Mouse (Mus musculus): ENCODE results near the gene Tbc1d25. TPM values are rescaled to one million over a fixed set of nuclear protein-coding genes. Genes with fewer than 3 reads are reported as not detected.

The Tbc1d25 gene
- polyA plus RNA-seq, 1 experiment from 2014 or later = 6.5 TPM

- 93% methylated on average over 4 of the region's 7 CpGs for WGBS (ENCODE audit: missing documents)
- Histone ChIP-seq H3K36me3 (ENCODE audit: inconsistent target) (no peaks in the 10 kb centered on the region), H3K4me3 (ENCODE audit: inconsistent target) (no peak overlapping the region)
Measured at GRCm38 (mm10) chrX:8142948-8143347, 33.0 kb downstream of the Tbc1d25 start.

GRCm38 (mm10) chrX:8141058-8141457 is 34.9 kb downstream of the Tbc1d25 start:
- H3K4me3 ChIP-seq (ENCODE audit: inconsistent target) = no peak overlapping the region
- no peaks in the 10 kb centered on the region for H3K36me3 ChIP-seq (ENCODE audit: inconsistent target)
- peaks cover 24% of the 10 kb centered on the region for H3K79me2 ChIP-seq (ENCODE audit: inconsistent target)
- H3K27ac ChIP-seq = no peak overlapping the region
- 71% methylated on average over 2 of the region's 3 CpGs for WGBS (ENCODE audit: missing documents)

More at GRCm38 (mm10) chrX:8142948-8143347, 33.0 kb downstream of the Tbc1d25 start:
- peaks cover 24% of the 10 kb centered on the region for H3K79me2 ChIP-seq (ENCODE audit: inconsistent target)
- no peak overlapping the region for H3K27ac ChIP-seq

GRCm38 (mm10) chrX:8140446-8140845 is 35.5 kb downstream of the Tbc1d25 start:
- Histone ChIP-seq H3K36me3 (ENCODE audit: inconsistent target) (no peaks in the 10 kb centered on the region), H3K79me2 (ENCODE audit: inconsistent target) (peaks cover 24% of the 10 kb centered on the region), H3K4me3 (ENCODE audit: inconsistent target) (no peak overlapping the region), H3K27ac (no peak overlapping the region)
- 90% methylated on average over 2 of the region's 2 CpGs for WGBS (ENCODE audit: missing documents)

GRCm38 (mm10) chrX:8139480-8139879 is 36.5 kb downstream of the Tbc1d25 start:
- no peak overlapping the region for H3K4me3 ChIP-seq (ENCODE audit: inconsistent target)
- H3K79me2 ChIP-seq (ENCODE audit: inconsistent target) = peaks cover 17% of the 10 kb centered on the region
- WGBS (ENCODE audit: missing documents) = 30% methylated on average over 1 of the region's 1 CpGs
- no peaks in the 10 kb centered on the region for H3K36me3 ChIP-seq (ENCODE audit: inconsistent target)
- no peak overlapping the region for H3K27ac ChIP-seq

- peaks cover 8% of the 10 kb centered on the region for H3K79me2 ChIP-seq (ENCODE audit: inconsistent target)
- 19% methylated on average over 2 of the region's 2 CpGs for WGBS (ENCODE audit: missing documents)
Measured at GRCm38 (mm10) chrX:8135886-8136285, 40.1 kb downstream of the Tbc1d25 start.

GRCm38 (mm10) chrX:8132017-8132976 is 43.7 kb downstream of the Tbc1d25 start, which contains the start of gene Wdr13:
Gene Wdr13, minus strand, starts transcription at chrX:8132892.
- Histone ChIP-seq H3K36me3 (ENCODE audit: inconsistent target) (no peaks in the 10 kb centered on the region), H3K79me2 (ENCODE audit: inconsistent target) (peaks cover 10% of the 10 kb centered on the region), H3K27ac (peak within 1 kb of the TSS; percentile 96), H3K4me3 (ENCODE audit: inconsistent target) (peak within 1 kb of the TSS; percentile 54)
- WGBS (ENCODE audit: missing documents) = 23% methylated on average over 37 of the region's 40 CpGs

More at GRCm38 (mm10) chrX:8135886-8136285, 40.1 kb downstream of the Tbc1d25 start:
- Histone ChIP-seq H3K4me3 (ENCODE audit: inconsistent target) (no peak overlapping the region), H3K27ac (no peak overlapping the region), H3K36me3 (ENCODE audit: inconsistent target) (no peaks in the 10 kb centered on the region)

GRCm38 (mm10) chrX:8131393-8131792 is 44.6 kb downstream of the Tbc1d25 start:
- Histone ChIP-seq H3K79me2 (ENCODE audit: inconsistent target) (peaks cover 10% of the 10 kb centered on the region), H3K4me3 (ENCODE audit: inconsistent target) (peak overlapping the region; percentile 54), H3K27ac (peak overlapping the region; percentile 96), H3K36me3 (ENCODE audit: inconsistent target) (peaks cover 1% of the 10 kb centered on the region; the same call in 1 of the 2 replicates)
- WGBS (ENCODE audit: missing documents) = 89% methylated on average over 17 of the region's 17 CpGs

GRCm38 (mm10) chrX:8125235-8125634 is 50.7 kb downstream of the Tbc1d25 start:
- Histone ChIP-seq H3K36me3 (ENCODE audit: inconsistent target) (peaks cover 13% of the 10 kb centered on the region; the same call in 1 of the 2 replicates), H3K79me2 (ENCODE audit: inconsistent target) (no peaks in the 10 kb centered on the region), H3K4me3 (ENCODE audit: inconsistent target) (no peak overlapping the region), H3K27ac (no peak overlapping the region)
- 82% methylated on average over 7 of the region's 7 CpGs for WGBS (ENCODE audit: missing documents)

GRCm38 (mm10) chrX:8123821-8124470 is 52.0 kb downstream of the Tbc1d25 start:
- WGBS (ENCODE audit: missing documents) = 98% methylated on average over 4 of the region's 6 CpGs
- H3K27ac ChIP-seq = no peak overlapping the region
- H3K36me3 ChIP-seq (ENCODE audit: inconsistent target) = peaks cover 13% of the 10 kb centered on the region; the same call in 1 of the 2 replicates
- no peak overlapping the region for H3K4me3 ChIP-seq (ENCODE audit: inconsistent target)
- no peaks in the 10 kb centered on the region for H3K79me2 ChIP-seq (ENCODE audit: inconsistent target)

- Histone ChIP-seq H3K79me2 (ENCODE audit: inconsistent target) (no peaks in the 10 kb centered on the region), H3K36me3 (ENCODE audit: inconsistent target) (no peaks in the 10 kb centered on the region)
Measured at GRCm38 (mm10) chrX:8117264-8117663, 58.7 kb downstream of the Tbc1d25 start.

GRCm38 (mm10) chrX:8115275-8115674 is 60.7 kb downstream of the Tbc1d25 start:
- Histone ChIP-seq H3K79me2 (ENCODE audit: inconsistent target) (no peaks in the 10 kb centered on the region), H3K4me3 (ENCODE audit: inconsistent target) (no peak overlapping the region), H3K27ac (no peak overlapping the region), H3K36me3 (ENCODE audit: inconsistent target) (no peaks in the 10 kb centered on the region)
- WGBS (ENCODE audit: missing documents) = 67% methylated on average over 4 of the region's 4 CpGs

More at GRCm38 (mm10) chrX:8117264-8117663, 58.7 kb downstream of the Tbc1d25 start:
- Histone ChIP-seq H3K4me3 (ENCODE audit: inconsistent target) (no peak overlapping the region), H3K27ac (no peak overlapping the region)

GRCm38 (mm10) chrX:8105019-8105418 is 71.0 kb downstream of the Tbc1d25 start:
- WGBS (ENCODE audit: missing documents) = 92% methylated on average over 2 of the region's 3 CpGs
- no peak overlapping the region for H3K27ac ChIP-seq
- H3K79me2 ChIP-seq (ENCODE audit: inconsistent target) = no peaks in the 10 kb centered on the region
- no peak overlapping the region for H3K4me3 ChIP-seq (ENCODE audit: inconsistent target)
- no peaks in the 10 kb centered on the region for H3K36me3 ChIP-seq (ENCODE audit: inconsistent target)

All from macrophage (primary cell).